Mouse (Mus musculus) cerebellum, adult 2 months (tissue): ENCODE measurements around the gene Rps27l. TPM values are rescaled to one million over a fixed set of nuclear protein-coding genes. Genes with fewer than 3 reads are reported as not detected.

ENCODE experiments used
- DNase-seq, 2 experiments: peaks; one replicate each; pipeline ENCODE4 v3.0.0; 2021
- H3K27ac ChIP-seq: fragments of 200-500 bp; 2 replicates; pipeline ENCODE4 v1.5.1; 2012; ENCODE audit warnings: low read length, control low read depth, inconsistent platforms; ENCODE audit not compliant: insufficient read depth
- H3K27me3 ChIP-seq: fragments of 200-500 bp; 2 replicates; pipeline ENCODE4 v1.6.1; 2012; ENCODE audit warnings: inconsistent platforms, mild to moderate bottlenecking, low read length, moderate library complexity; ENCODE audit not compliant: control insufficient read depth, insufficient read depth
- H3K4me1 ChIP-seq: fragments of 200-500 bp; 2 replicates; pipeline ENCODE4 v1.6.1; 2011; ENCODE audit warnings: low read length; ENCODE audit not compliant: control insufficient read depth, insufficient read depth
- H3K4me3 ChIP-seq: fragments of 200-500 bp; replicated peaks from 2 replicates; pipeline ENCODE3; 2011; ENCODE audit warnings: mild to moderate bottlenecking, low read depth, low read length, control low read depth; ENCODE audit not compliant: insufficient read depth
- CTCF ChIP-seq: fragments of 200-500 bp; IDR thresholded peaks from 2 replicates; pipeline ENCODE4 v1.5.1; 2011; ENCODE audit warnings: low read depth, mild to moderate bottlenecking, control low read depth, low read length, moderate library complexity, borderline replicate concordance; ENCODE audit not compliant: insufficient read depth
- POLR2A ChIP-seq: fragments of 200-500 bp; IDR thresholded peaks from 2 replicates; pipeline ENCODE4 v1.6.1; 2011; ENCODE audit warnings: low read length, control low read depth, borderline replicate concordance; ENCODE audit not compliant: insufficient read depth
- WGBS: fragments of 180-500 bp; shearing (Covaris S2); methylation state at CpG from one replicate; pipeline ENCODE4 v1.1.7; 2018; 5-methylcytosine and 5-hydroxymethylcytosine counted together
- polyA plus RNA-seq: library from polyadenylated mRNA; depleted of rRNA; stranded (reverse); fragments of >200 nt; gene quantifications from 2 replicates; pipeline ENCODE4 v1.2.3, GENCODE M21; 2012

The Rps27l gene
- polyA plus RNA-seq, 1 experiment = 55.7 TPM

GRCm38 (mm10) chr9:66952321-66952720 lies 6.4 kb downstream of the Rps27l start:
- H3K27me3 ChIP-seq = no peaks in the 10 kb centered on the region
- no peak for DNase-seq
- no peaks in the 10 kb centered on the region for H3K4me1 ChIP-seq
- H3K27ac ChIP-seq = no peak overlapping the region
- TF ChIP-seq POLR2A (no peak), CTCF (no peak)
- WGBS = 85% methylated on average over 8 of the region's 8 CpGs
- H3K4me3 ChIP-seq = no peak overlapping the region

- no peaks in the 10 kb centered on the region for H3K27me3 ChIP-seq
- WGBS = 79% methylated on average over 2 of the region's 2 CpGs
- H3K27ac ChIP-seq = no peak overlapping the region
- no peak for DNase-seq
- H3K4me1 ChIP-seq = no peaks in the 10 kb centered on the region
- TF ChIP-seq POLR2A = no peak
- TF ChIP-seq CTCF = no peak
- no peak overlapping the region for H3K4me3 ChIP-seq
Observed at GRCm38 (mm10) chr9:66952886-66953285, 7.0 kb downstream of the Rps27l start.

- Histone ChIP-seq H3K4me3 (no peak overlapping the region), H3K27me3 (no peaks in the 10 kb centered on the region)
- WGBS = 93% methylated on average over 3 of the region's 3 CpGs
Observed at GRCm38 (mm10) chr9:66957451-66957850, 11.6 kb downstream of the Rps27l start.

GRCm38 (mm10) chr9:66961478-66961877 lies 15.6 kb downstream of the Rps27l start:
- Histone ChIP-seq H3K4me3 (no peak overlapping the region), H3K4me1 (no peaks in the 10 kb centered on the region), H3K27ac (no peak overlapping the region), H3K27me3 (no peaks in the 10 kb centered on the region)
- 63% methylated on average over 3 of the region's 3 CpGs for WGBS
- no peak for DNase-seq
- no peak for TF ChIP-seq POLR2A
- TF ChIP-seq CTCF = no peak

More at GRCm38 (mm10) chr9:66957451-66957850, 11.6 kb downstream of the Rps27l start:
- Histone ChIP-seq H3K27ac (no peak overlapping the region), H3K4me1 (no peaks in the 10 kb centered on the region)
- DNase-seq = no peak
- TF ChIP-seq POLR2A (no peak), CTCF (no peak)

- Histone ChIP-seq H3K4me1 (no peaks in the 10 kb centered on the region), H3K4me3 (no peak overlapping the region), H3K27me3 (no peaks in the 10 kb centered on the region), H3K27ac (no peak overlapping the region)
- DNase-seq = no peak
- 84% methylated on average over 8 of the region's 8 CpGs for WGBS
- TF ChIP-seq CTCF (no peak), POLR2A (no peak)
Observed at GRCm38 (mm10) chr9:66967492-66967891, 21.6 kb downstream of the Rps27l start.

- WGBS = 92% methylated on average over 8 of the region's 8 CpGs
- TF ChIP-seq POLR2A (no peak), CTCF (no peak)
- DNase-seq = no peak
- Histone ChIP-seq H3K4me3 (no peak overlapping the region), H3K27me3 (no peaks in the 10 kb centered on the region), H3K27ac (no peak overlapping the region), H3K4me1 (no peaks in the 10 kb centered on the region)
Observed at GRCm38 (mm10) chr9:66971116-66971515, 25.2 kb downstream of the Rps27l start.

- under 1% methylated on average over 41 of the region's 41 CpGs for WGBS
- peak; percentile 68 to 71 for DNase-seq
- no peak for TF ChIP-seq CTCF
- no peak for TF ChIP-seq POLR2A
Observed at GRCm38 (mm10) chr9:66974721-66975225, 28.9 kb downstream of the Rps27l start.

GRCm38 (mm10) chr9:66975239-66975645 lies 29.4 kb downstream of the Rps27l start, which contains the start of gene Lactb:
Gene Lactb (minus strand): TSS chr9:66975484.
- peak; percentile 71 for TF ChIP-seq POLR2A
- no peak for TF ChIP-seq CTCF
- DNase-seq = peak; percentile 95 to 96
- Histone ChIP-seq H3K4me3 (peak within 1 kb of the TSS; percentile 66), H3K4me1 (no peaks in the 10 kb centered on the region), H3K27ac (peak within 1 kb of the TSS; percentile 59; the same call in 1 of the 2 replicates), H3K27me3 (no peaks in the 10 kb centered on the region)
- under 1% methylated on average over 32 of the region's 32 CpGs for WGBS

More at GRCm38 (mm10) chr9:66974721-66975225, 28.9 kb downstream of the Rps27l start:
- H3K4me3 ChIP-seq = peak overlapping the region; percentile 66
- H3K27me3 ChIP-seq = no peaks in the 10 kb centered on the region
- H3K4me1 ChIP-seq = no peaks in the 10 kb centered on the region
- H3K27ac ChIP-seq = peak overlapping the region; percentile 59; the same call in 1 of the 2 replicates
